ENCODE assay signal across 18 mouse cellular contexts in genomic region chr14:13149617-13150016, GRCm38 (mm10).
A peak's percentile ranks its signal among the peaks of the same experiment; 100 is the strongest.
DNase-seq lines count a peak whose midpoint lies in the region.
"Had no signal": no experiment of that assay in that cellular context is flagged by ENCODE, and none has a peak within 500 bp of the region (broad histone marks: within the 10 kb centered on the region; RNA-seq: fewer than 3 reads in every experiment).

No protein-coding gene starts in this region.

- peak; percentile 71 for DNase-seq in ES-CJ7 (ENCODE audit: low read depth, low spot score)
- peak; percentile 40 for DNase-seq in R1 (ENCODE audit: low read depth, low spot score)
- DNase-seq in ZHBTc4 (ENCODE audit: low read depth, low spot score), result peak; percentile 72
- DNase-seq in left cerebral cortex, postnatal 10 days (ENCODE audit: extremely low spot score in 1 of 2, low spot score in 2 of 2), result no peak
- no peak for DNase-seq in thymus, postnatal 10 days (ENCODE audit: low spot score in 2 of 2)
- no peak for DNase-seq in right cerebral cortex, adult 18-20 months
- DNase-seq: adrenal gland, adult 8-10 months; adrenal gland, postnatal 10 days; adrenal gland, postnatal 14 days; adrenal gland, postnatal 25 days; adrenal gland, postnatal 36 days; B cell, adult 2 months; cerebellum, adult 11 months; cerebellum, adult 11-12 months; cerebellum, adult 18-20 months; cerebellum, adult 2 months; cerebellum, adult 8-10 months; cerebellum, adult 9-10 months had no signal

- intact Hi-C loops in left cerebral cortex, postnatal 10 days (cut with DNase I), result no loop called here

Comparison
In these comparisons a context has a peak if more than half of its experiments do, and no peak if none do; other contexts are left out.
1. DNase-seq: peak in ES-CJ7 (single experiment), R1 (single experiment) and ZHBTc4 (single experiment); none in left cerebral cortex, postnatal 10 days (0 of 2), thymus, postnatal 10 days (0 of 2) and right cerebral cortex, adult 18-20 months (single experiment).